Mouse (Mus musculus): ENCODE results near the gene Glcci1. TPM values are rescaled to one million over a fixed set of nuclear protein-coding genes. Genes with fewer than 3 reads are reported as not detected.

Glcci1 gene
- polyA plus RNA-seq, 2 experiments, result 1.2 to 1.5 TPM

DNA sequence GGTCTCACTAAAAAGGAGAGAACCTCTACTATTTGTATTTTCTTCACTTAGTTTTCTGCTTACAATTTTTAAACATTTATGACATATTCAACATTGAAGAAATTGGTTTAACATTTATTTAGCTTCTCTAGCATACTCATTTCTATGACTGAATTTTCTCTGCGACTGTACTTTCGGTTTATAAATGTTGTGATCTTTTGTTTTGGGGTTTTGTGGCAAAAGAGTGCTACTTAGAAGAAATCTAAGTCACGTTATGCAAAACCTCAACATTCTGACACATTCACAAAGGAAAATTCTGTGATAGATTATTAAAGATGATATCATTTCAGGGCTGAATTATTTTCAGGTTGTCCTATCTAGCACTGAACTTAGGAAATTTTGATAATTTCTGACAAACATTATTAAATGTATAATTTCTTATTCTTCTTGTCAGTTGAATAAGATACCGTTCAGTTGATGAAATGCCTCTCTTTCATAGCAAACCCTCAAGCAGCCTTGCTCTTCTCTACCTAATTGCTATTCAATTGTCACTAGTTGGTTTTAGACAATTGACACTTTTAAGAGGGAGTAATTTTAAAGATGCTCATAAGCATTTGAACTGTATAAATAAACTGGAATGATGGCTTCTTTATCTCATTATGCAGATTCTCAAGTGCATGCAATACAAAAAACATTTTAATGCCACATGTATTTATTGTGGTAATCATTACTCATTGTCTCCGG is 47.6 kb downstream of the Glcci1 start:
- H3K4me2 ChIP-seq (ENCODE audit: low read depth), result no peak overlapping the region
- ATAC-seq (ENCODE audit: insufficient read depth) (no peak), DNase-seq (ENCODE audit: low read depth in 3 of 3, low spot score in 3 of 3) (no peak)
- H3K4me1 ChIP-seq (replicated peaks; ENCODE audit: control insufficient read depth in 2 of 2, insufficient read depth in 2 of 2, low read length in 1 of 2), result no peaks in the 10 kb centered on the region
- WGBS (ENCODE audit: insufficient replicate concordance), result 77% methylated on average over 5 of the region's 5 CpGs
- no peaks in the 10 kb centered on the region for H3K9me3 ChIP-seq (ENCODE audit: control insufficient read depth, low read length)
- no peaks in the 10 kb centered on the region for H3K36me3 ChIP-seq (replicated peaks; ENCODE audit: control insufficient read depth, insufficient read depth, low read depth)
- H3K4me3 ChIP-seq (ENCODE audit: insufficient read depth in 1 of 2, low read depth in 2 of 2, low read length in 2 of 2), result no peak overlapping the region
- H3K27ac ChIP-seq, result no peak overlapping the region
- no peaks in the 10 kb centered on the region for H3K27me3 ChIP-seq (ENCODE audit: control insufficient read depth, insufficient read depth, low read length)
- H3K9ac ChIP-seq (replicated peaks), result no peak overlapping the region
- TF ChIP-seq CTCF (IDR thresholded peaks at IDR 0.05; ENCODE audit: low read depth) (no peak), EP300 (IDR thresholded peaks at IDR 0.05; ENCODE audit: low read depth) (no peak)

DNA sequence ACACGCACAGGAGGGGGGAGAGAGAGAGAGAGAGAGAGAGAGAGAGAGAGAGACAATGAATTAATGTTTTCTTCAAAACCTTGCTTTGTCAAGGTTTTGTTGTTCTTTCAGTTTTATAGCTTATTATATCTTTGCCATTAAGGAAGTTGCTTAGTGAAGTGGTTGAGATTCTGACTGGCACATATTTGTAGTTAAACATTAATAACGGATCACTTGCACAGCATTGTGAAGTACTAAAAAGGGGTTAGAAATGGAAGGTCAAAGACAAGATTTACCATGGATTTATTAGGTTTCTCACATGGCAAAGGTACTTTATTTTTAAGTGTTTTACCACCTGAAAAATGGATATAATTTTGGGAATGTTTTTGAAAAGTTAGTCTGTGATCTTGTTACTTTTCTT is 51.3 kb downstream of the Glcci1 start:
- H3K4me3 ChIP-seq (ENCODE audit: insufficient read depth in 1 of 2, low read depth in 2 of 2, low read length in 2 of 2), result no peak overlapping the region
- no peaks in the 10 kb centered on the region for H3K27me3 ChIP-seq (ENCODE audit: control insufficient read depth, insufficient read depth, low read length)
- H3K27ac ChIP-seq, result no peak overlapping the region
- no peaks in the 10 kb centered on the region for H3K36me3 ChIP-seq (replicated peaks; ENCODE audit: control insufficient read depth, insufficient read depth, low read depth)
- no peaks in the 10 kb centered on the region for H3K9me3 ChIP-seq (ENCODE audit: control insufficient read depth, low read length)
- no peaks in the 10 kb centered on the region for H3K4me1 ChIP-seq (replicated peaks; ENCODE audit: control insufficient read depth in 2 of 2, insufficient read depth in 2 of 2, low read length in 1 of 2)
- no peak overlapping the region for H3K9ac ChIP-seq (replicated peaks)
- ATAC-seq (ENCODE audit: insufficient read depth) (no peak), DNase-seq (ENCODE audit: low read depth in 3 of 3, low spot score in 3 of 3) (no peak)
- TF ChIP-seq EP300 (IDR thresholded peaks at IDR 0.05; ENCODE audit: low read depth) (no peak), CTCF (IDR thresholded peaks at IDR 0.05; ENCODE audit: low read depth) (no peak)
- WGBS (ENCODE audit: insufficient replicate concordance), result 74% methylated on average over 2 of the region's 2 CpGs
- no peak overlapping the region for H3K4me2 ChIP-seq (ENCODE audit: low read depth)

DNA sequence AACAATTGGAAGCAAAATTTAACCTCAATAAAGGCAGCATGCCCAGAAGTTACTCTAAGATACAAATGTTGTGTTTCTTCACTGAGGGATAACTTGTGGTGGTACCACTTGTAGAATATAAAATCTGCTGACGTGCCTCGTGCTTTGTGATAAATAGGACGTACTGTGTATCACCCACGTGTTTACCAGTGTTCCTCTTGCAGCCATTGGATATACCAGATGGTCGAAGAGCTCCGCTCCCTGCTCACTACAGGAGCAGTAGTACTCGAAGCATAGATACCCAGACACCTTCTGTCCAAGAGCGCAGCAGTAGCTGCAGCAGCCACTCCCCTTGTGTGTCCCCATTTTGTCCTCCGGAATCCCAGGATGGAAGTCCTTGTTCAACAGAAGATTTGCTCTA is 73.0 kb downstream of the Glcci1 start:
- TF ChIP-seq EP300 (IDR thresholded peaks at IDR 0.05; ENCODE audit: low read depth), result no peak
- TF ChIP-seq CTCF (IDR thresholded peaks at IDR 0.05; ENCODE audit: low read depth), result no peak
- 80% methylated on average over 9 of the region's 9 CpGs for WGBS (ENCODE audit: insufficient replicate concordance)
- Histone ChIP-seq H3K4me2 (ENCODE audit: low read depth) (no peak overlapping the region), H3K9ac (replicated peaks) (no peak overlapping the region), H3K9me3 (ENCODE audit: control insufficient read depth, low read length) (no peaks in the 10 kb centered on the region), H3K36me3 (replicated peaks; ENCODE audit: control insufficient read depth, insufficient read depth, low read depth) (no peaks in the 10 kb centered on the region), H3K27ac (no peak overlapping the region), H3K4me3 (ENCODE audit: insufficient read depth in 1 of 2, low read depth in 2 of 2, low read length in 2 of 2) (no peak overlapping the region), H3K27me3 (ENCODE audit: control insufficient read depth, insufficient read depth, low read length) (no peaks in the 10 kb centered on the region), H3K4me1 (replicated peaks; ENCODE audit: control insufficient read depth in 2 of 2, insufficient read depth in 2 of 2, low read length in 1 of 2) (no peaks in the 10 kb centered on the region)
- DNase-seq (ENCODE audit: low read depth in 3 of 3, low spot score in 3 of 3), result no peak
- ATAC-seq (ENCODE audit: insufficient read depth), result no peak

DNA sequence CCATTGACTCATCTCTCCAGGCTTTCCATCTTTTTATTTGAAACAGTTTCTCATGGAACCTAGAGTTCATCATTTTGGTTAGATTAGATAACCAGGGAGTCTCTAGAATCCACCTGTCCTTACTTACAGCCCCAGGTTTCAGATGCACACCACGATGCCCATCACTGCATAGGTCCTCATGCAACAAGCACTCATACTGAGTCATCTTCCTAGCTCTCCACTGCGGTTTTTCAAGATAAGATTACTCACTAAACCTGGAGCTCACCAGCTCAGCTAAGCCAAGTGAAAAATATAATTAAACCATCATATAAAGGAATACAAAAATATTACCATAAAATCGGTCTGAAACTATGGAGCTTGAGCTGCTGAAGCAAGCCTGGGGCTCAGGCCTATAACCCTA is 74.5 kb downstream of the Glcci1 start:
- Histone ChIP-seq H3K4me3 (ENCODE audit: insufficient read depth in 1 of 2, low read depth in 2 of 2, low read length in 2 of 2) (no peak overlapping the region), H3K9me3 (ENCODE audit: control insufficient read depth, low read length) (no peaks in the 10 kb centered on the region), H3K27me3 (ENCODE audit: control insufficient read depth, insufficient read depth, low read length) (no peaks in the 10 kb centered on the region), H3K27ac (no peak overlapping the region), H3K4me1 (replicated peaks; ENCODE audit: control insufficient read depth in 2 of 2, insufficient read depth in 2 of 2, low read length in 1 of 2) (no peaks in the 10 kb centered on the region), H3K36me3 (replicated peaks; ENCODE audit: control insufficient read depth, insufficient read depth, low read depth) (no peaks in the 10 kb centered on the region), H3K4me2 (ENCODE audit: low read depth) (no peak overlapping the region), H3K9ac (replicated peaks) (no peak overlapping the region)
- ATAC-seq (ENCODE audit: insufficient read depth) (no peak), DNase-seq (ENCODE audit: low read depth in 3 of 3, low spot score in 3 of 3) (no peak)
- WGBS (ENCODE audit: insufficient replicate concordance), result 70% methylated on average over 3 of the region's 3 CpGs
- no peak for TF ChIP-seq EP300 (IDR thresholded peaks at IDR 0.05; ENCODE audit: low read depth)
- no peak for TF ChIP-seq CTCF (IDR thresholded peaks at IDR 0.05; ENCODE audit: low read depth)

DNA sequence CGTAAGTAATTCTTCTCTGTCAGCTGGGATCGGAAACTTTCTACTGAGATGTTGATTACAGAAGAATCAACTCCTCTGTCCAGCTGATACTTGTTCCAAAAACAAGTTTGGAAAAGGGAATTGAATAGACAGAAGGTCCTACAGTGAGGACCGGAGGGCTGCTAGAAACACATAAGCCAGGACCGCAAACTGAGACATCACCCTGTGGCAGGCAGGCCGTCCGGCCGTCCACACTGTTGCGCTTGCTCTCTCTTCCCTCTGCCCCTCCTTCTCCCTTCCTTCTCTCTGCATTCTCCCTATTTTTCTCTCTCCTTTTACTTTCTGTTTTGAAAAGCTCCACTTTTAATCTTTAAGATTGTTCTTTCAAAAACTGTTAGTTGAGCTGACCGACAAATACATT is 82.3 kb downstream of the Glcci1 start:
- Histone ChIP-seq H3K9me3 (ENCODE audit: control insufficient read depth, low read length) (no peaks in the 10 kb centered on the region), H3K27ac (no peak overlapping the region), H3K27me3 (ENCODE audit: control insufficient read depth, insufficient read depth, low read length) (no peaks in the 10 kb centered on the region), H3K36me3 (replicated peaks; ENCODE audit: control insufficient read depth, insufficient read depth, low read depth) (no peaks in the 10 kb centered on the region), H3K9ac (replicated peaks) (no peak overlapping the region), H3K4me2 (ENCODE audit: low read depth) (no peak overlapping the region), H3K4me3 (ENCODE audit: insufficient read depth in 1 of 2, low read depth in 2 of 2, low read length in 2 of 2) (no peak overlapping the region), H3K4me1 (replicated peaks; ENCODE audit: control insufficient read depth in 2 of 2, insufficient read depth in 2 of 2, low read length in 1 of 2) (no peaks in the 10 kb centered on the region)
- 84% methylated on average over 9 of the region's 9 CpGs for WGBS (ENCODE audit: insufficient replicate concordance)
- ATAC-seq (ENCODE audit: insufficient read depth), result no peak
- no peak for DNase-seq (ENCODE audit: low read depth in 3 of 3, low spot score in 3 of 3)
- no peak for TF ChIP-seq CTCF (IDR thresholded peaks at IDR 0.05; ENCODE audit: low read depth)
- no peak for TF ChIP-seq EP300 (IDR thresholded peaks at IDR 0.05; ENCODE audit: low read depth)
